Comparison of ENCODE assay signal across 21 mouse cellular contexts in the genomic region with DNA sequence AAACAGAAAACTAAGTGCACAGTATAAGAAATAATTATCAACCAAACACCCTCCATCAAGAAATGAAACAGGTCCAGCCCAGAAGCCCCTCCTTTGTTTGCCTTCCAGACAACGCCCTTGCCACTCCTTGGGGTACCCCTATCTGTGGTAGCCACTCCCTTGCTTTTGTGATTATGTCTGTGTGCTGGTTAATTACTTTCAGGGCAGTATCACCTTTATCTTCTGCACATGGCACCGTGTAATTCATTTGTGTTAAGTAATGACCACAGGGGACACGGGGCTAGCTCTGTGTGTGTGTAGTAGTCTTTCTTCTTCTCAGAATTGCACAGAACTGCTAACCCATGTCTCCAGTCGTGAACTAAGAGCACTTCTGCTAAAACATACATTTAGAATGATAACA. TPM values are rescaled to one million over a fixed set of nuclear protein-coding genes. Genes with fewer than 3 reads are reported as not detected.
DNase-seq lines count a peak whose midpoint lies in the region; ATAC-seq and TF ChIP-seq lines count a peak whose summit lies in the region.
"Had no signal": no experiment of that assay in that cellular context is flagged by ENCODE, and none has a peak within 500 bp of the region (broad histone marks: within the 10 kb centered on the region; RNA-seq: fewer than 3 reads in every experiment).

No protein-coding gene starts in this region.

- H3K27ac ChIP-seq in MEL (ENCODE audit: control insufficient read depth, low read depth, low read length), result no peak overlapping the region
- no peak overlapping the region for H3K27ac ChIP-seq in intestine, embryonic 14.5 days (ENCODE audit: low read depth)
- H3K27ac ChIP-seq in liver, embryonic 13.5 days, result no peak overlapping the region
- no peak overlapping the region for H3K27ac ChIP-seq in stomach, embryonic 14.5 days (ENCODE audit: low read length)
- H3K27ac ChIP-seq in forebrain, postnatal 0 days (ENCODE audit: low read depth, low read length), result no peak overlapping the region
- H3K27ac ChIP-seq: hindbrain, embryonic 14.5 days; limb, embryonic 12.5 days had no signal

- TF ChIP-seq RAD21 in MEL (IDR thresholded peaks at IDR 0.05; ENCODE audit: low read depth, low read length), result no peak

- peaks cover 10 to 28% of the 10 kb centered on the region in 2 experiments for H3K4me1 ChIP-seq in MEL (ENCODE audit: control insufficient read depth in 1 of 2, insufficient read depth in 2 of 2, low read length in 2 of 2)
- H3K4me1 ChIP-seq in intestine, embryonic 14.5 days (replicated peaks; ENCODE audit: control insufficient read depth, insufficient read depth, low read length), result peaks cover 20% of the 10 kb centered on the region
- H3K4me1 ChIP-seq in liver, embryonic 13.5 days (replicated peaks), result peaks cover 43% of the 10 kb centered on the region
- peaks cover 17% of the 10 kb centered on the region for H3K4me1 ChIP-seq in stomach, embryonic 14.5 days (ENCODE audit: control insufficient read depth, insufficient read depth, low read length)
- H3K4me1 ChIP-seq in forebrain, postnatal 0 days (ENCODE audit: insufficient read depth), result peaks cover 3% of the 10 kb centered on the region; the same call in 1 of the 2 replicates

- ATAC-seq in intestine, embryonic 14.5 days (replicated peaks; ENCODE audit: low FRiP score, low TSS enrichment, low read depth), result peak; percentile 28; the same call in 1 of the 2 replicates
- peak; percentile 75 for ATAC-seq in liver, embryonic 13.5 days (ENCODE audit: low read depth)
- ATAC-seq in stomach, embryonic 14.5 days (ENCODE audit: insufficient number of reproducible peaks, insufficient read depth, low FRiP score, low read depth), result peak; percentile 56
- ATAC-seq in forebrain, postnatal 0 days, result no peak
- ATAC-seq: activated CD4-positive, CD25-positive, alpha-beta regulatory T cell, adult 4 months; inflammation-experienced regulatory T-cells, adult 6 months; midbrain, embryonic 16.5 days had no signal

- TF ChIP-seq CTCF in MEL (IDR thresholded peaks at IDR 0.05 in 2 of 3, conservative IDR thresholded peaks at IDR 0.05 in 1 of 3; ENCODE audit: control insufficient read depth in 1 of 3, insufficient read depth in 1 of 3, low read depth in 2 of 3, low read length in 3 of 3, poor library complexity in 1 of 3, severe bottlenecking in 1 of 3), result no peak
- TF ChIP-seq CTCF in forebrain, postnatal 0 days (IDR thresholded peaks at IDR 0.05; ENCODE audit: low read depth), result no peak

- peak; percentile 62 to 76 for TF ChIP-seq EP300 in MEL (IDR thresholded peaks at IDR 0.05; ENCODE audit: low read depth in 1 of 2, low read length in 2 of 2)

- no peak overlapping the region for H3K4me2 ChIP-seq in intestine, embryonic 14.5 days (ENCODE audit: low read length)
- H3K4me2 ChIP-seq in liver, embryonic 13.5 days, result 0 out of 2 replicates have a peak overlapping the region, but pooled peaks have one; percentile 5
- H3K4me2 ChIP-seq in stomach, embryonic 14.5 days (replicated peaks; ENCODE audit: low read depth, low read length), result no peak overlapping the region
- no peak overlapping the region for H3K4me2 ChIP-seq in forebrain, postnatal 0 days (ENCODE audit: low read depth)
- H3K4me2 ChIP-seq: hindbrain, embryonic 14.5 days; limb, embryonic 12.5 days had no signal

- no peak overlapping the region for H3K9ac ChIP-seq in MEL (ENCODE audit: control insufficient read depth, low read depth, low read length, poor library complexity, severe bottlenecking)
- H3K9ac ChIP-seq in intestine, embryonic 14.5 days (ENCODE audit: low read length), result no peak overlapping the region
- H3K9ac ChIP-seq in liver, embryonic 13.5 days, result no peak overlapping the region
- H3K9ac ChIP-seq in stomach, embryonic 14.5 days (replicated peaks; ENCODE audit: low read depth, low read length), result no peak overlapping the region
- no peak overlapping the region for H3K9ac ChIP-seq in forebrain, postnatal 0 days
- H3K9ac ChIP-seq: hindbrain, embryonic 14.5 days; limb, embryonic 12.5 days had no signal

- 67% methylated on average over 4 of the region's 4 CpGs for WGBS in intestine, embryonic 14.5 days
- WGBS in liver, embryonic 13.5 days (ENCODE audit: insufficient replicate concordance), result 10% methylated on average over 4 of the region's 4 CpGs
- 66% methylated on average over 4 of the region's 4 CpGs for WGBS in stomach, embryonic 14.5 days
- 72% methylated on average over 4 of the region's 4 CpGs for WGBS in forebrain, postnatal 0 days

- no peak for TF ChIP-seq POLR2A in MEL (IDR thresholded peaks at IDR 0.05; ENCODE audit: control insufficient read depth in 1 of 2, insufficient read depth in 1 of 2, low read depth in 1 of 2, low read length in 2 of 2, poor library complexity in 1 of 2)

- H3K4me3 ChIP-seq in MEL (ENCODE audit: control insufficient read depth in 1 of 2, insufficient read depth in 1 of 2, low read depth in 2 of 2, low read length in 2 of 2), result no peak overlapping the region
- H3K4me3 ChIP-seq in intestine, embryonic 14.5 days (ENCODE audit: low read depth, low read length), result no peak overlapping the region
- no peak overlapping the region for H3K4me3 ChIP-seq in liver, embryonic 13.5 days (replicated peaks)
- H3K4me3 ChIP-seq in stomach, embryonic 14.5 days (ENCODE audit: low read depth, low read length), result no peak overlapping the region
- no peak overlapping the region for H3K4me3 ChIP-seq in forebrain, postnatal 0 days (ENCODE audit: low read depth, low read length)
- H3K4me3 ChIP-seq: limb, embryonic 12.5 days; myocyte had no signal

- H3K27me3 ChIP-seq in MEL (ENCODE audit: control insufficient read depth in 1 of 2, insufficient read depth in 2 of 2, low read length in 2 of 2), result no peaks in the 10 kb centered on the region
- H3K27me3 ChIP-seq in intestine, embryonic 14.5 days (replicated peaks; ENCODE audit: control insufficient read depth, insufficient read depth, low read length), result no peaks in the 10 kb centered on the region
- H3K27me3 ChIP-seq in liver, embryonic 13.5 days, result no peaks in the 10 kb centered on the region
- no peaks in the 10 kb centered on the region for H3K27me3 ChIP-seq in stomach, embryonic 14.5 days (ENCODE audit: control insufficient read depth, insufficient read depth, low read length)
- no peaks in the 10 kb centered on the region for H3K27me3 ChIP-seq in forebrain, postnatal 0 days (ENCODE audit: insufficient read depth, low read length)
- H3K27me3 ChIP-seq: limb, embryonic 12.5 days had no signal

- no peaks in the 10 kb centered on the region for H3K9me3 ChIP-seq in MEL (replicated peaks; ENCODE audit: insufficient read depth, low read length)
- no peaks in the 10 kb centered on the region for H3K9me3 ChIP-seq in intestine, embryonic 14.5 days (ENCODE audit: control insufficient read depth, low read length)
- H3K9me3 ChIP-seq in liver, embryonic 13.5 days (replicated peaks), result no peaks in the 10 kb centered on the region
- peaks cover 4% of the 10 kb centered on the region; the same call in 1 of the 2 replicates for H3K9me3 ChIP-seq in stomach, embryonic 14.5 days (ENCODE audit: control insufficient read depth, low read depth, low read length)
- H3K9me3 ChIP-seq in forebrain, postnatal 0 days (ENCODE audit: low read length), result no peaks in the 10 kb centered on the region

- H3K79me2 ChIP-seq in MEL (ENCODE audit: control insufficient read depth, insufficient read depth, low read length, poor library complexity), result no peaks in the 10 kb centered on the region

- peak; percentile 32 for DNase-seq in MEL (ENCODE audit: low read depth, low spot score)
- DNase-seq in intestine, embryonic 14.5 days (ENCODE audit: low spot score), result no peak
- DNase-seq in liver, embryonic 13.5 days, result peak; percentile 21
- no peak for DNase-seq in cerebellum, postnatal 14 days
- DNase-seq in right cerebral cortex, postnatal 25 days, result no peak
- no peak for DNase-seq in forebrain, postnatal 0 days
- DNase-seq in lung, postnatal 4 days, result no peak
- DNase-seq: adrenal gland, adult 8-10 months; cerebellum, adult 9-10 months; heart, postnatal 36 days; kidney, postnatal 4 days; lung, adult 2 months; right cerebral cortex, postnatal 4 days; thymus, postnatal 25 days had no signal

- peaks cover 0 to 22% of the 10 kb centered on the region in 2 experiments; a peak in 2 of 4 replicates for H3K36me3 ChIP-seq in MEL (ENCODE audit: control insufficient read depth in 1 of 2, insufficient read depth in 2 of 2, low read length in 2 of 2)
- no peaks in the 10 kb centered on the region for H3K36me3 ChIP-seq in intestine, embryonic 14.5 days (ENCODE audit: control insufficient read depth, insufficient read depth, low read length)
- no peaks in the 10 kb centered on the region for H3K36me3 ChIP-seq in liver, embryonic 13.5 days
- no peaks in the 10 kb centered on the region for H3K36me3 ChIP-seq in stomach, embryonic 14.5 days (ENCODE audit: control insufficient read depth, insufficient read depth, low read length)
- H3K36me3 ChIP-seq in forebrain, postnatal 0 days (ENCODE audit: insufficient read depth), result no peaks in the 10 kb centered on the region
- H3K36me3 ChIP-seq: limb, embryonic 12.5 days had no signal

TF ChIP-seq in MEL, 35 proteins besides CTCF, POLR2A, EP300 and RAD21 (continues in another document):
- TF ChIP-seq BHLHE40 (IDR thresholded peaks at IDR 0.05; ENCODE audit: borderline replicate concordance, low read depth, low read length) (0 out of 2 replicates have a peak, but pooled peaks have one; percentile 26), SMC3 (IDR thresholded peaks at IDR 0.05; ENCODE audit: low read depth, low read length) (no peak), CHD2 (IDR thresholded peaks at IDR 0.05; ENCODE audit: low read length) (no peak), MAX (IDR thresholded peaks at IDR 0.05; ENCODE audit: low read length) (0 out of 2 replicates have a peak, but pooled peaks have one; percentile 30), POLR2AphosphoS5 (IDR thresholded peaks at IDR 0.05; ENCODE audit: borderline replicate concordance, low read depth, low read length) (no peak), TCF12 (IDR thresholded peaks at IDR 0.05; ENCODE audit: low read depth, low read length) (peak; percentile 42; the same call in 1 of the 2 replicates), HCFC1 (IDR thresholded peaks at IDR 0.05; ENCODE audit: low read depth, low read length) (no peak), SIN3A (IDR thresholded peaks at IDR 0.05; ENCODE audit: low read length) (0 out of 2 replicates have a peak, but pooled peaks have one; percentile 25), NRF1 (IDR thresholded peaks at IDR 0.05; ENCODE audit: insufficient read depth, low read depth, low read length, poor library complexity, severe bottlenecking) (no peak)

RNA-seq across cellular contexts. Expression of a gene that starts 39.6 kb away (rescaled TPM):
- 0.27 and 0.39 TPM in 2 replicates for total RNA-seq in MEL (2012; rRNA removed)
- polyA plus RNA-seq in MEL (2012; ENCODE audit: insufficient read depth in 1 of 2, insufficient read length in 2 of 2, low read depth in 1 of 2, low replicate concordance in 2 of 2, missing spikeins in 1 of 2), result 1 to 10 TPM in 1 of 2 experiments, not detected in 1; 3.4 TPM
- 42.4 and 46.0 TPM in 2 replicates for polyA plus RNA-seq in intestine, embryonic 14.5 days (2014; fragmentation: Nextera tagmentation; extraction: Ambion mirVana)
- polyA plus RNA-seq in liver, embryonic 13.5 days (2015; fragmentation: Nextera tagmentation; extraction: Ambion mirVana), result 4.4 and 5.6 TPM in 2 replicates
- polyA plus RNA-seq in stomach, embryonic 14.5 days (2014; fragmentation: Nextera tagmentation; extraction: Ambion mirVana), result 56.3 and 60.2 TPM in 2 replicates
- 8.9 and 9.2 TPM in 2 replicates for total RNA-seq in forebrain, postnatal 0 days (2014; rRNA removed)
- 29.3 and 31.3 TPM in 2 replicates for polyA plus RNA-seq in forebrain, postnatal 0 days (2015; fragmentation: Nextera tagmentation; extraction: Ambion mirVana)

Comparison
In these comparisons a context has a peak if more than half of its experiments do, and no peak if none do; other contexts are left out.
1. DNase-seq: peak in MEL (single experiment) and liver, embryonic 13.5 days (single experiment); none in intestine, embryonic 14.5 days (single experiment), cerebellum, postnatal 14 days (0 of 2), right cerebral cortex, postnatal 25 days (single experiment), forebrain, postnatal 0 days (single experiment) and lung, postnatal 4 days (0 of 2).